ENCODE assay signal across 8 mouse cellular contexts in the genomic region with DNA sequence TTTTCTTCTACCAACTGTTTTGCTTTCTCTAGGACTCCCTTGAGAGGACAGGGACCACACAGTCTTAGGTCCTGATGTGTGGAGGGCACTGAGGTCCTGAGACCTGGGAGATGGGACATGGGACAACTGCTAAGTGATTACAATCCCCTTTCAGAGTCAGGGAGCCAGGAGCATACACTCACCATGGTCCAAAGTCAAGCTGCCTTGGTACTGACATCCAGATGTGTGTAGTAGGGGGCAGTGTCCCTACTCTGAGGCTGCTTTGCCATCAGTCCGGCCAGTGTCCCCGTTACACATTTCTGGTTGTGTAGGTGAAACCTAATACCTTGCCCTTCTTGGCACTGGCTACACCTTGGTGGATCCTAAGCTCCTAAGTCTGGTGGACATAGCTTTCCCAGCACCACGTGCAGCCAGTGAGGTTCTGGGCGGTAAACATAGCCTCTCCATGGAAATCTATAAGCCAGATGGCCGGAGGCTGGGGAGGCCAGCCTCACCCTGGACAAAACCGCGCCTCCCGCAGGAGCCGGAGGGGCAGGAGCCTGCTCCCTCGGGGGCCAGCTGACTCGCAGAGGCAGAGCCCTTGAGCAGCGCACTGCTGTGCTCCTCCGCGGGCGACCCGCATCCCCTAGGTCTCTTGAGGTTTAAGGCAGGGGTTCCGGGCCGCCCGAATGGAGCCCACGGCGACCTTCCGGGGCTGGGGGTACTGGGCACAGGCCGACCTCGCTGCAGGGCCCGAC. TPM values are rescaled to one million over a fixed set of nuclear protein-coding genes. Genes with fewer than 3 reads are reported as not detected.
A peak's percentile ranks its signal among the peaks of the same experiment; 100 is the strongest.
DNase-seq lines count a peak whose midpoint lies in the region; ATAC-seq and TF ChIP-seq lines count a peak whose summit lies in the region.

No protein-coding gene starts in this region.

- no peak for TF ChIP-seq EP300 in heart, postnatal 0 days (IDR thresholded peaks at IDR 0.05; ENCODE audit: low read depth)

- H3K9me3 ChIP-seq in embryonic facial prominence, embryonic 13.5 days: no peaks in the 10 kb centered on the region
- no peaks in the 10 kb centered on the region for H3K9me3 ChIP-seq in heart, postnatal 0 days (replicated peaks; ENCODE audit: control insufficient read depth, low read length)
- H3K9me3 ChIP-seq in neural tube, embryonic 14.5 days (ENCODE audit: control insufficient read depth, low read length): no peaks in the 10 kb centered on the region

- H3K4me3 ChIP-seq in lung, adult 2 months (replicated peaks; ENCODE audit: extremely low read depth, low read depth, low read length): peak overlapping the region; percentile 78
- peak overlapping the region; percentile 94 for H3K4me3 ChIP-seq in embryonic facial prominence, embryonic 13.5 days
- peak overlapping the region; percentile 84 for H3K4me3 ChIP-seq in heart, postnatal 0 days (ENCODE audit: low read depth, low read length)
- H3K4me3 ChIP-seq in liver, adult 2 months (ENCODE audit: insufficient read depth, low read depth, low read length): peak overlapping the region; percentile 87
- peak overlapping the region; percentile 94 for H3K4me3 ChIP-seq in neural tube, embryonic 14.5 days (ENCODE audit: low read depth, low read length)

- H3K79me2 ChIP-seq in liver, adult 2 months (ENCODE audit: control insufficient read depth, insufficient read depth, low read length): no peaks in the 10 kb centered on the region

- POLR2A ChIA-PET in Patski (lab: Charles Lee): interaction anchor here (0.8 to 1.4 kb wide), 2 partner anchors 10 to 12 kb away, joined by 3 to 6 read pairs; no protein-coding TSS in a partner anchor

- no peak for TF ChIP-seq POLR2A in lung, adult 2 months (IDR thresholded peaks at IDR 0.05; ENCODE audit: borderline replicate concordance, extremely low read depth, low read depth, low read length)
- no peak for TF ChIP-seq POLR2A in liver, adult 2 months (IDR thresholded peaks at IDR 0.05; ENCODE audit: extremely low read depth, insufficient read depth, low read length)

- peak; percentile 11 for ATAC-seq in Patski
- ATAC-seq in embryonic facial prominence, embryonic 13.5 days (ENCODE audit: insufficient number of reproducible peaks, insufficient read depth, low FRiP score, low TSS enrichment, low read depth): peak; percentile 16; the same call in 1 of the 2 replicates
- peak; percentile 40 for ATAC-seq in heart, postnatal 0 days (ENCODE audit: insufficient read depth, low read depth)
- peak; percentile 38 for ATAC-seq in neural tube, embryonic 14.5 days (ENCODE audit: low read depth)

- H3K27me3 ChIP-seq in Patski: no peaks in the 10 kb centered on the region
- no peaks in the 10 kb centered on the region for H3K27me3 ChIP-seq in embryonic facial prominence, embryonic 13.5 days
- no peaks in the 10 kb centered on the region for H3K27me3 ChIP-seq in heart, postnatal 0 days (ENCODE audit: control insufficient read depth, insufficient read depth, low read length)
- no peaks in the 10 kb centered on the region for H3K27me3 ChIP-seq in liver, adult 2 months (ENCODE audit: control insufficient read depth, insufficient read depth, low read length)
- no peaks in the 10 kb centered on the region; the same call in 1 of the 2 replicates for H3K27me3 ChIP-seq in neural tube, embryonic 14.5 days (ENCODE audit: control insufficient read depth, insufficient read depth, low read length)

- peaks cover 39% of the 10 kb centered on the region for H3K36me3 ChIP-seq in embryonic facial prominence, embryonic 13.5 days
- peaks cover 12% of the 10 kb centered on the region for H3K36me3 ChIP-seq in heart, postnatal 0 days (replicated peaks; ENCODE audit: control insufficient read depth, insufficient read depth, low read length)
- no peaks in the 10 kb centered on the region for H3K36me3 ChIP-seq in liver, adult 2 months (ENCODE audit: control insufficient read depth, insufficient read depth, low read length)
- H3K36me3 ChIP-seq in neural tube, embryonic 14.5 days (ENCODE audit: control insufficient read depth, insufficient read depth, low read length): peaks cover 5% of the 10 kb centered on the region

- CTCF ChIA-PET in Patski (lab: Charles Lee): interaction anchor here (1.1 to 1.4 kb wide), 2 partner anchors 10 to 79 kb away, joined by 3 to 4 read pairs; no protein-coding TSS in a partner anchor

- peak overlapping the region; percentile 97 for H3K4me2 ChIP-seq in embryonic facial prominence, embryonic 13.5 days
- peak overlapping the region; percentile 95 for H3K4me2 ChIP-seq in heart, postnatal 0 days (ENCODE audit: low read depth, low read length)
- H3K4me2 ChIP-seq in neural tube, embryonic 14.5 days (ENCODE audit: low read depth, low read length): peak overlapping the region; percentile 95

- H3K4me1 ChIP-seq in lung, adult 2 months (ENCODE audit: control insufficient read depth, insufficient read depth, low read length): peaks cover 5% of the 10 kb centered on the region; the same call in 1 of the 2 replicates
- peaks cover 17% of the 10 kb centered on the region for H3K4me1 ChIP-seq in embryonic facial prominence, embryonic 13.5 days
- no peaks in the 10 kb centered on the region for H3K4me1 ChIP-seq in heart, postnatal 0 days (ENCODE audit: control insufficient read depth, insufficient read depth)
- H3K4me1 ChIP-seq in liver, adult 2 months (ENCODE audit: control insufficient read depth, insufficient read depth, low read length): peaks cover 6% of the 10 kb centered on the region
- H3K4me1 ChIP-seq in neural tube, embryonic 14.5 days (ENCODE audit: control insufficient read depth, insufficient read depth, low read length): peaks cover 10% of the 10 kb centered on the region

- 0% methylated on average over 25 of the region's 25 CpGs for WGBS in lung, adult 2 months
- under 1% methylated on average over 25 of the region's 25 CpGs for WGBS in embryonic facial prominence, embryonic 13.5 days
- under 1% methylated on average over 24 of the region's 25 CpGs for WGBS in heart, postnatal 0 days
- WGBS in liver, adult 2 months: 1% methylated on average over 25 of the region's 25 CpGs
- under 1% methylated on average over 23 of the region's 25 CpGs for WGBS in neural tube, embryonic 14.5 days

- in situ Hi-C loops in Patski (cut with MboI; ENCODE audit: low pct_unique_long_range_greater_than_20kb): no loop called here

- DNase-seq in lung, adult 2 months: no peak
- no peak for DNase-seq in lung, postnatal 36 days
- no peak for DNase-seq in Patski (ENCODE audit: low read depth, low spot score)
- DNase-seq in heart, postnatal 0 days (ENCODE audit: low spot score): no peak
- peak; percentile 18 for DNase-seq in liver, adult 2 months (ENCODE audit: extremely low read depth, low read depth, low spot score)
- no peak for DNase-seq in layer of hippocampus, adult 9-10 months (ENCODE audit: low spot score)

- H3K9ac ChIP-seq in embryonic facial prominence, embryonic 13.5 days: peak overlapping the region; percentile 94
- H3K9ac ChIP-seq in heart, postnatal 0 days (replicated peaks; ENCODE audit: low read depth, low read length): peak overlapping the region; percentile 87
- peak overlapping the region; percentile 93 for H3K9ac ChIP-seq in liver, adult 2 months (ENCODE audit: low read depth, low read length)
- H3K9ac ChIP-seq in neural tube, embryonic 14.5 days (replicated peaks; ENCODE audit: low read depth, low read length): peak overlapping the region; percentile 95

- no peak for TF ChIP-seq CTCF in lung, adult 2 months (IDR thresholded peaks at IDR 0.05; ENCODE audit: insufficient read depth, low read length)
- TF ChIP-seq CTCF in Patski (IDR thresholded peaks at IDR 0.05): no peak
- TF ChIP-seq CTCF in heart, postnatal 0 days (IDR thresholded peaks at IDR 0.05; ENCODE audit: low read depth): no peak
- no peak for TF ChIP-seq CTCF in liver, adult 2 months (IDR thresholded peaks at IDR 0.05; ENCODE audit: low read depth, low read length)

- peak overlapping the region; percentile 78 for H3K27ac ChIP-seq in embryonic facial prominence, embryonic 13.5 days
- peak overlapping the region; percentile 43; the same call in 1 of the 2 replicates for H3K27ac ChIP-seq in heart, postnatal 0 days (ENCODE audit: low read depth)
- H3K27ac ChIP-seq in liver, adult 2 months (replicated peaks; ENCODE audit: insufficient read depth, low read depth, low read length): no peak overlapping the region
- peak overlapping the region; percentile 86 for H3K27ac ChIP-seq in neural tube, embryonic 14.5 days (ENCODE audit: low read depth, low read length)

RNA-seq across cellular contexts. Expression of a gene that starts 0.6 kb away (rescaled TPM):
- 8.5 and 9.2 TPM in 2 replicates for polyA plus RNA-seq in lung, adult 2 months (2012; rRNA removed)
- 36.8 TPM for polyA plus RNA-seq in Patski (2021)
- 30.3 and 31.3 TPM in 2 replicates for polyA plus RNA-seq in embryonic facial prominence, embryonic 13.5 days (2015; fragmentation: Nextera tagmentation; extraction: Ambion mirVana)
- total RNA-seq in heart, postnatal 0 days (2014; rRNA removed; ENCODE audit: low replicate concordance): 3.8 and 8.5 TPM in 2 replicates
- 6.8 and 8.2 TPM in 2 replicates for polyA plus RNA-seq in heart, postnatal 0 days (2015; fragmentation: Nextera tagmentation; extraction: Ambion mirVana)
- 1.9 and 2.2 TPM in 2 replicates for total RNA-seq in liver, adult 2 months (2014; rRNA removed)
- 2.3 and 2.8 TPM in 2 replicates for polyA plus RNA-seq in liver, adult 2 months (2012; rRNA removed)
- 20.4 and 23.6 TPM in 2 replicates for polyA plus RNA-seq in neural tube, embryonic 14.5 days (2014; fragmentation: Nextera tagmentation; extraction: Ambion mirVana)

RNA-seq across cellular contexts. Expression of a gene that starts 12.5 kb away (rescaled TPM):
- 29.7 and 32.3 TPM in 2 replicates for polyA plus RNA-seq in lung, adult 2 months (2012; rRNA removed)
- 19.7 TPM for polyA plus RNA-seq in Patski (2021)
- 19.5 and 20.5 TPM in 2 replicates for polyA plus RNA-seq in embryonic facial prominence, embryonic 13.5 days (2015; fragmentation: Nextera tagmentation; extraction: Ambion mirVana)
- 16.4 and 20.4 TPM in 2 replicates for total RNA-seq in heart, postnatal 0 days (2014; rRNA removed; ENCODE audit: low replicate concordance)
- 8.6 and 8.7 TPM in 2 replicates for polyA plus RNA-seq in heart, postnatal 0 days (2015; fragmentation: Nextera tagmentation; extraction: Ambion mirVana)
- total RNA-seq in liver, adult 2 months (2014; rRNA removed): 4.6 and 7.4 TPM in 2 replicates
- 16.5 and 24.9 TPM in 2 replicates for polyA plus RNA-seq in liver, adult 2 months (2012; rRNA removed)
- polyA plus RNA-seq in neural tube, embryonic 14.5 days (2014; fragmentation: Nextera tagmentation; extraction: Ambion mirVana): 20.7 and 21.1 TPM in 2 replicates

RNA-seq across cellular contexts. Expression of a gene that starts 12.7 kb away (rescaled TPM):
- 41.3 and 54.8 TPM in 2 replicates for polyA plus RNA-seq in lung, adult 2 months (2012; rRNA removed)
- 57.3 TPM for polyA plus RNA-seq in Patski (2021)
- 76.5 and 79.2 TPM in 2 replicates for polyA plus RNA-seq in embryonic facial prominence, embryonic 13.5 days (2015; fragmentation: Nextera tagmentation; extraction: Ambion mirVana)
- total RNA-seq in heart, postnatal 0 days (2014; rRNA removed; ENCODE audit: low replicate concordance): 52.7 and 84.8 TPM in 2 replicates
- polyA plus RNA-seq in heart, postnatal 0 days (2015; fragmentation: Nextera tagmentation; extraction: Ambion mirVana): 118 and 132 TPM in 2 replicates
- 13.7 and 19.9 TPM in 2 replicates for total RNA-seq in liver, adult 2 months (2014; rRNA removed)
- 55.4 and 59.8 TPM in 2 replicates for polyA plus RNA-seq in liver, adult 2 months (2012; rRNA removed)
- polyA plus RNA-seq in neural tube, embryonic 14.5 days (2014; fragmentation: Nextera tagmentation; extraction: Ambion mirVana): 49.1 and 61.5 TPM in 2 replicates

RNA-seq across cellular contexts. Expression of a gene that starts 39.1 kb away (rescaled TPM):
- polyA plus RNA-seq in lung, adult 2 months (2012; rRNA removed): 28.9 and 38.7 TPM in 2 replicates
- 0.09 TPM for polyA plus RNA-seq in Patski (2021)
- polyA plus RNA-seq in embryonic facial prominence, embryonic 13.5 days (2015; fragmentation: Nextera tagmentation; extraction: Ambion mirVana): 3.6 and 3.7 TPM in 2 replicates
- 4.7 and 22.1 TPM in 2 replicates for total RNA-seq in heart, postnatal 0 days (2014; rRNA removed; ENCODE audit: low replicate concordance)
- 0.63 and 0.71 TPM in 2 replicates for polyA plus RNA-seq in heart, postnatal 0 days (2015; fragmentation: Nextera tagmentation; extraction: Ambion mirVana)
- total RNA-seq in liver, adult 2 months (2014; rRNA removed): 1.0 and 1.2 TPM in 2 replicates
- 2.0 and 2.6 TPM in 2 replicates for polyA plus RNA-seq in liver, adult 2 months (2012; rRNA removed)
- polyA plus RNA-seq in neural tube, embryonic 14.5 days (2014; fragmentation: Nextera tagmentation; extraction: Ambion mirVana): 32.2 and 37.7 TPM in 2 replicates
